Mouse (Mus musculus): ENCODE results near the gene Anapc11.
"Not testable (repeated sequence)": the region's sequence is repeated elsewhere in the genome, so short reads cannot be mapped to it uniquely, and the experiment has no call there.

The Anapc11 gene

GRCm38 (mm10) chr11:120598283-120598989 is at the start of gene Anapc11, which contains the start of gene Alyref:
TSS of gene Anapc11 (plus strand) at chr11:120598421.
TSS of gene Alyref (minus strand) at chr11:120598365.
- DNase-seq (ENCODE audit: low read depth) = peak; percentile 80

- DNase-seq (ENCODE audit: low read depth) = no peak
These were observed 49.4 kb upstream of the Anapc11 start for GRCm38 (mm10) chr11:120548786-120549167.

GRCm38 (mm10) chr11:120549168-120549945 is 48.9 kb upstream of the Anapc11 start, which contains the start of gene Mcrip1:
TSS of gene Mcrip1 (minus strand) at chr11:120549727.
- peak; percentile 60 for DNase-seq (ENCODE audit: low read depth)

- DNase-seq (ENCODE audit: low read depth) = no peak
These were observed 48.0 kb upstream of the Anapc11 start for GRCm38 (mm10) chr11:120549986-120550809.

GRCm38 (mm10) chr11:120550810-120551440 is 47.3 kb upstream of the Anapc11 start, which contains the start of gene Ppp1r27:
TSS of gene Ppp1r27 (minus strand) at chr11:120551132.
- DNase-seq (ENCODE audit: low read depth) = no peak

- DNase-seq (ENCODE audit: low read depth) = no peak
These were observed 45.5 kb upstream of the Anapc11 start for GRCm38 (mm10) chr11:120552736-120553135.

GRCm38 (mm10) chr11:120554834-120555233 is 43.4 kb upstream of the Anapc11 start:
- peak; percentile 66 for DNase-seq (ENCODE audit: low read depth)

GRCm38 (mm10) chr11:120555260-120555659 is 43.0 kb upstream of the Anapc11 start:
- DNase-seq (ENCODE audit: low read depth) = no peak

- DNase-seq (ENCODE audit: low read depth) = not testable (repeated sequence)
These were observed 39.4 kb upstream of the Anapc11 start for GRCm38 (mm10) chr11:120558843-120559242.

GRCm38 (mm10) chr11:120560952-120561728 is 37.1 kb upstream of the Anapc11 start:
- no peak for DNase-seq (ENCODE audit: low read depth)

- no peak for DNase-seq (ENCODE audit: low read depth)
These were observed 35.3 kb upstream of the Anapc11 start for GRCm38 (mm10) chr11:120562949-120563348.

- DNase-seq (ENCODE audit: low read depth) = no peak
These were observed 33.1 kb upstream of the Anapc11 start for GRCm38 (mm10) chr11:120565114-120565513.

GRCm38 (mm10) chr11:120568324-120568723 is 29.9 kb upstream of the Anapc11 start:
- DNase-seq (ENCODE audit: low read depth) = no peak

GRCm38 (mm10) chr11:120571122-120571521 is 27.1 kb upstream of the Anapc11 start:
- no peak for DNase-seq (ENCODE audit: low read depth)

- no peak for DNase-seq (ENCODE audit: low read depth)
These were observed 26.3 kb upstream of the Anapc11 start for GRCm38 (mm10) chr11:120571754-120572416.

GRCm38 (mm10) chr11:120572417-120572751 is 25.8 kb upstream of the Anapc11 start:
- DNase-seq (ENCODE audit: low read depth) = no peak

GRCm38 (mm10) chr11:120572752-120573584 is 25.3 kb upstream of the Anapc11 start, which contains the start of gene P4hb:
TSS of gene P4hb (minus strand) at chr11:120573253.
- DNase-seq (ENCODE audit: low read depth) = peak; percentile 100

- DNase-seq (ENCODE audit: low read depth) = no peak
These were observed 24.5 kb upstream of the Anapc11 start for GRCm38 (mm10) chr11:120573585-120574277.

- no peak for DNase-seq (ENCODE audit: low read depth)
These were observed 24.0 kb upstream of the Anapc11 start for GRCm38 (mm10) chr11:120574278-120574600.
